Mouse (Mus musculus) bone marrow macrophage, adult 2 months (primary cell): Measurements from ENCODE around the gene Smim24. TPM values are rescaled to one million over a fixed set of nuclear protein-coding genes. Genes with fewer than 3 reads are reported as not detected.

Source experiments
- H3K27ac ChIP-seq: 2 replicates; pipeline ENCODE4 v1.5.1; 2012; ENCODE audit warnings: low read depth, low read length; ENCODE audit not compliant: insufficient read depth
- H3K4me1 ChIP-seq: 2 replicates; pipeline ENCODE4 v1.6.1; 2012; ENCODE audit warnings: low read length; ENCODE audit not compliant: control insufficient read depth, insufficient read depth
- H3K4me3 ChIP-seq: 2 replicates; pipeline ENCODE4 v1.5.1; 2012; ENCODE audit warnings: mild to moderate bottlenecking, low read length, moderate library complexity; ENCODE audit not compliant: insufficient read depth
- CTCF ChIP-seq: IDR thresholded peaks from 2 replicates; pipeline ENCODE4 v1.5.1; 2012; ENCODE audit warnings: low read depth, mild to moderate bottlenecking, low read length, moderate library complexity
- POLR2A ChIP-seq: IDR thresholded peaks from 2 replicates; pipeline ENCODE4 v1.6.1; 2012; ENCODE audit warnings: mild to moderate bottlenecking, low read depth, low read length, borderline replicate concordance
- polyA plus RNA-seq: library from polyadenylated mRNA; stranded (reverse); fragments of >200 nt; gene quantifications from 2 replicates; pipeline ENCODE4 v1.2.4, GENCODE M21; 2012; ENCODE audit not compliant: missing spikeins, insufficient read depth, insufficient read length

Smim24 gene
- polyA plus RNA-seq, 1 experiment: 45.5 TPM

- Histone ChIP-seq H3K27ac (no peak overlapping the region), H3K4me3 (no peak overlapping the region), H3K4me1 (no peaks in the 10 kb centered on the region; the same call in 1 of the 2 replicates)
- TF ChIP-seq CTCF (no peak), POLR2A (no peak)
Measured at GRCm38 (mm10) chr10:81420191-81420767, 27.4 kb downstream of the Smim24 start.

- no peak overlapping the region for H3K27ac ChIP-seq
- no peak for TF ChIP-seq POLR2A
- no peak for TF ChIP-seq CTCF
- peaks cover 6% of the 10 kb centered on the region; the same call in 1 of the 2 replicates for H3K4me1 ChIP-seq
- no peak overlapping the region for H3K4me3 ChIP-seq
Measured at GRCm38 (mm10) chr10:81421041-81421796, 28.4 kb downstream of the Smim24 start.

DNA sequence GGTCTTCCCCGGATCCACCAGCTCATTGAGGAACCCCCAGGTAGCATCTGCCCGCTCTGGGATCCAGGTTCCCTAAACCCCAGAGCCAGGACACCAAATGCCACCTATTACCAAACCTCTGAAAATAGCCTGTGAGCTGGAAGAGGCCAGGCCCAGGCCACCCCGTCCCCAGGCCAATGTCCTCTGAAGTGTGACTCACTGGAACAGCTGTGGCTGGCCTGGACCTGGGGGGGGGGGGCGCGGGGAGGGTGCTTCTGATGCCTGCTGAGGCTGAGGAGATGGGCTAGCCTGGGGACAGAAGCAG is 28.9 kb downstream of the Smim24 start:
- Histone ChIP-seq H3K27ac (no peak overlapping the region), H3K4me3 (no peak overlapping the region), H3K4me1 (peaks cover 6% of the 10 kb centered on the region; the same call in 1 of the 2 replicates)
- TF ChIP-seq CTCF: no peak
- TF ChIP-seq POLR2A: no peak

GRCm38 (mm10) chr10:81422191-81422590 is 29.3 kb downstream of the Smim24 start:
- TF ChIP-seq CTCF (no peak), POLR2A (no peak)
- H3K27ac ChIP-seq: no peak overlapping the region
- H3K4me1 ChIP-seq: peaks cover 7% of the 10 kb centered on the region; the same call in 1 of the 2 replicates
- H3K4me3 ChIP-seq: no peak overlapping the region

DNA sequence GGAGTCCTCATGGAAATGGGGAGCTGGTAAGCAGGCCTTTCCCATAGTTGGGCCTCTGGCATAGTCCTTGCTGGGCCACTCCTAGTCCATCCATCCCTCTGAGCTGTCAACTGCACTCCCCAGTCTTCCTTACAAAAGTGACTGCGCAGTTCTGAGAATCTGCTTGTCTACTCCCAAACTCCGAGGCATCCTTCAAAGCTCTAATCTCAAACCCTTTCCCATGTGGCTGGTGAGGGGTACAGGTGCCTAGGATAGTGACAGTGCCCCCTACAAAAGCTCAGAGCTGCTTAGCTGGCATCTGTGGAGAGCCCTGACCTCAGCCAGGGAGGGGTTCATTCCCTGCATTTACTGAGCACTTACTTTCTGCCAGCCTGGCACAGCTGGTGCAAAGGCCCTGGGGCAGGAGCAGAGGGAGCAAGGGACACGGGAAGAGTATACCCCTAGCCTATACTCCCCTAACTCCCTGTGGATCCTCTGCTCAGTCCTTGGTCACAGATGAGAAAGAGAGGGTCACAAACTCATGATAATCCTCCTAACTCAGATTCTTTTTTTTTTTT is 29.9 kb downstream of the Smim24 start:
- H3K27ac ChIP-seq: no peak overlapping the region
- no peak overlapping the region for H3K4me3 ChIP-seq
- H3K4me1 ChIP-seq: peaks cover 10% of the 10 kb centered on the region; the same call in 1 of the 2 replicates
- TF ChIP-seq POLR2A (no peak), CTCF (no peak)

DNA sequence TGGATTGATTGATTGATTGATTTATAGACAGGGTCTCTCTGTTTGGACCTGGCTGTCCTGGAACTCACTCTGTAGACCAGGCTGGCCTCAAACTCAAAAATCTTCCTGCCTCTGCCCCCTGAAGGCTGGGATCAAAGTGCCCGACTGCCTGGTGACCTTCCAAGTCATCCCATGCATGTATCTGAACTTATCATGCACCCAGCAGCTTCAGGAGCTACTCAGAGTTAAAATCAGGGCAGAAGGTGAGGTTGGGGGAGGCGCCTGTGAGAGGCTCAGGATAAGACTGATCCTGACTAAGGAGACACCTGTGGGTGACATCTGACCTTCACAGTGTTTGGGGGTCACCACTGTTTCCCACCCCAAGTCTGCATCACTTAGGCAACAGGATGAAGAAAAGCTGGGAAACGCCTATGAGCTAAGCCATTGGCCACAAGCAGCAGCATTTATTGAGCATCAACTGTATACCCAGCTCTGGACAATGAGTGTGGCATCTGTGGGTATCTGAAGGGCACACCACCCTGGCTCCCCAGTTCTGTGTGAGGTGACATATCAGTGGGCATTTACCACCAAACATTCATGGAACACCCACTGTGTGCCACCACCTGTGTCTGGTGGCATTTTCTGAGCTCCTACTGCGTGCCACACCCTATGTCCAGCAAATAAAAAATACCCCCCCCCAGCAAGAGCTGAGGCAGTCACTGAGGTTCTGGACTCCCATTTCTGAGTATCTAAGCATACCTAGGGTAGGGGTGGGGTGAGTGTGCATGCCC is 30.8 kb downstream of the Smim24 start:
- TF ChIP-seq CTCF (no peak), POLR2A (no peak)
- no peak overlapping the region for H3K27ac ChIP-seq
- H3K4me3 ChIP-seq: no peak overlapping the region
- peaks cover 10% of the 10 kb centered on the region; the same call in 1 of the 2 replicates for H3K4me1 ChIP-seq

GRCm38 (mm10) chr10:81424246-81425051 is 31.6 kb downstream of the Smim24 start:
- peaks cover 17% of the 10 kb centered on the region for H3K4me1 ChIP-seq
- H3K27ac ChIP-seq: no peak overlapping the region
- H3K4me3 ChIP-seq: no peak overlapping the region
- TF ChIP-seq POLR2A: no peak
- no peak for TF ChIP-seq CTCF

- H3K4me1 ChIP-seq: peaks cover 17% of the 10 kb centered on the region
- no peak overlapping the region for H3K4me3 ChIP-seq
- TF ChIP-seq POLR2A (no peak), CTCF (no peak)
- H3K27ac ChIP-seq: no peak overlapping the region
Measured at GRCm38 (mm10) chr10:81425236-81425850, 32.5 kb downstream of the Smim24 start.
